Mouse (Mus musculus) forebrain, embryonic 11.5 days (tissue): ENCODE measurements around the gene Rplp2. TPM values are rescaled to one million over a fixed set of nuclear protein-coding genes. Genes with fewer than 3 reads are reported as not detected.
"Not testable (repeated sequence)": the region's sequence is repeated elsewhere in the genome, so short reads cannot be mapped to it uniquely, and the experiment has no call there.

ENCODE experiments used
- ATAC-seq: fragments of 200-750 bp; cut with Nextera tagmentation; replicated peaks from 2 replicates; pipeline ENCODE4 v1.8.0; 2017; ENCODE audit warnings: moderate TSS enrichment; ENCODE audit not compliant: low FRiP score
- DNase-seq: peaks from one replicate; pipeline ENCODE4 v3.0.0-alpha.2; 2017; ENCODE audit warnings: low spot score
- H3K27ac ChIP-seq: fragments of 300-500 bp; sonication (generic); 2 replicates; pipeline ENCODE4 v1.5.1; 2014; ENCODE audit warnings: low read depth, low read length
- H3K27me3 ChIP-seq: fragments of 300-500 bp; sonication (generic); 2 replicates; pipeline ENCODE4 v1.6.1; 2014; ENCODE audit warnings: mild to moderate bottlenecking, low read length, mixed read lengths; ENCODE audit not compliant: control insufficient read depth, insufficient read depth
- H3K36me3 ChIP-seq: fragments of 300-500 bp; sonication (generic); 2 replicates; pipeline ENCODE4 v1.6.1; 2014; ENCODE audit warnings: mild to moderate bottlenecking, low read length, moderate library complexity, mixed read lengths; ENCODE audit not compliant: control insufficient read depth, insufficient read depth
- H3K4me1 ChIP-seq: fragments of 300-500 bp; sonication (generic); replicated peaks from 2 replicates; pipeline ENCODE4 v1.6.1; 2014; ENCODE audit warnings: low read length, mixed read lengths; ENCODE audit not compliant: control insufficient read depth, insufficient read depth
- H3K4me2 ChIP-seq: fragments of 300-500 bp; sonication (generic); 2 replicates; pipeline ENCODE4 v1.6.1; 2014; ENCODE audit warnings: low read depth, mild to moderate bottlenecking, low read length, moderate library complexity, mixed read lengths; ENCODE audit not compliant: severe bottlenecking
- H3K4me3 ChIP-seq: fragments of 300-500 bp; sonication (generic); 2 replicates; pipeline ENCODE4 v1.5.1; 2014; ENCODE audit warnings: low read depth, low read length
- H3K9ac ChIP-seq: fragments of 300-500 bp; sonication (generic); 2 replicates; pipeline ENCODE4 v1.6.1; 2014; ENCODE audit warnings: low read length
- H3K9me3 ChIP-seq: fragments of 300-500 bp; sonication (generic); 2 replicates; pipeline ENCODE4 v1.6.1; 2016; ENCODE audit warnings: low read length, mixed read lengths; ENCODE audit not compliant: control insufficient read depth
- WGBS: fragments of 180-500 bp; shearing (Covaris S2); extraction: QIAGEN DNeasy Blood & Tissue Kit; methylation state at CpG from one replicate; pipeline ENCODE4 v1.1.7; 2014; 5-methylcytosine and 5-hydroxymethylcytosine counted together
- polyA plus RNA-seq: library from polyadenylated mRNA; unstranded; fragments of >200 nt; fragmentation: Nextera tagmentation; extraction: Ambion mirVana; gene quantifications from 2 replicates; pipeline ENCODE4 v1.2.1, GENCODE M21; 2014

Gene Rplp2
- polyA plus RNA-seq, 1 experiment from 2014 or later: 968 TPM

- WGBS: 95% methylated on average over 10 of the region's 10 CpGs
- Histone ChIP-seq H3K4me3 (no peak overlapping the region), H3K4me2 (no peak overlapping the region), H3K27ac (no peak overlapping the region), H3K4me1 (peaks cover 35% of the 10 kb centered on the region), H3K9ac (no peak overlapping the region), H3K27me3 (no peaks in the 10 kb centered on the region; the same call in 1 of the 2 replicates), H3K36me3 (peaks cover 2% of the 10 kb centered on the region; the same call in 1 of the 2 replicates), H3K9me3 (no peaks in the 10 kb centered on the region)
- ATAC-seq (no peak), DNase-seq (no peak)
These were observed 8.0 kb upstream of the Rplp2 start for GRCm38 (mm10) chr7:141439140-141439679.

DNA sequence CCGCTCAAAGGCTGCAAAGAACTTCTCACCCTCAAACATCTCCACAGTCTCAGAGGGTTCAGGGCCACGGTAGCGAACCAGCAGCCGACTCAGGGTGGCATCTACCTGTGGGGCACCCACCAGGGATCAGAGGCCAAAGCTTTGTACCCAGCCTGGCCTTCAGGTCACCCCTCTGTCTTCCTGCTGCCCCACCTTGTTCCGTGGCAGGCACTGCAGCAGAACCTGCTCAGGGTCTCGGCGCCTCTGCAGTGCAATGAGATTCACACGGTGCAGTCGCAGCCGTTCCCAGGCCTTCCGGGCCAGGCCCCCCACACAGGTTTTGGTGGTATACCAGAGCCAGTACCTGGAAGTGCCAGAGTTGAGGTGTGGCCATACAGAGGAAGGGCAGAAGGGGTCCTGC is 7.4 kb upstream of the Rplp2 start:
- no peak overlapping the region for H3K27ac ChIP-seq
- DNase-seq: no peak
- no peak overlapping the region for H3K9ac ChIP-seq
- H3K27me3 ChIP-seq: no peaks in the 10 kb centered on the region; the same call in 1 of the 2 replicates
- H3K9me3 ChIP-seq: no peaks in the 10 kb centered on the region
- WGBS: 97% methylated on average over 11 of the region's 11 CpGs
- H3K36me3 ChIP-seq: peaks cover 2% of the 10 kb centered on the region; the same call in 1 of the 2 replicates
- peaks cover 29% of the 10 kb centered on the region for H3K4me1 ChIP-seq
- ATAC-seq: no peak
- H3K4me3 ChIP-seq: no peak overlapping the region
- no peak overlapping the region for H3K4me2 ChIP-seq

- Histone ChIP-seq H3K36me3 (peaks cover 2% of the 10 kb centered on the region; the same call in 1 of the 2 replicates), H3K9me3 (no peaks in the 10 kb centered on the region), H3K4me3 (no peak overlapping the region), H3K4me1 (peaks cover 23% of the 10 kb centered on the region), H3K9ac (no peak overlapping the region), H3K27ac (no peak overlapping the region), H3K4me2 (no peak overlapping the region), H3K27me3 (no peaks in the 10 kb centered on the region; the same call in 1 of the 2 replicates)
- ATAC-seq (no peak), DNase-seq (no peak)
- 42% methylated on average over 6 of the region's 6 CpGs for WGBS
These were observed 6.6 kb upstream of the Rplp2 start for GRCm38 (mm10) chr7:141440613-141441012.

DNA sequence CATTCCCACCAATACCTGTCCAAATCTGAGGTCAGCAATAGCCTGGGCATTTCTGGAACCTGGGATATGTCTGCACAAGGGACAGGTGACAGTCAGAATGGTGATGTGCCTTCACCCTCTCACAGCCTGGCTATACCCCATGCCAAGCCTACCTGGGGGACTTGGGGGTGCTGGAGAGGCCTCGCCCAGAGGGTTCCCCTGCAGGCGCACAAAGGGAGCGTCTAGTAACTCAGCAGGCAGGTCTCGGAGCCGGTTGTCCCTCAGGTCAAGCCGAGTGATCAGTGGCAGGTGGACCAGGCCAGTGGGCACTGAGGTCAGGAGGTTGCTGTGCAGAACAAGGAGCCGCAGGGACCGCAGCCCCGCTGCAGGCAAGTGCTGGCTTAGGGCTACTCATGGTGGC is 5.7 kb upstream of the Rplp2 start:
- WGBS: 96% methylated on average over 9 of the region's 9 CpGs
- no peak overlapping the region for H3K4me2 ChIP-seq
- H3K4me1 ChIP-seq: peaks cover 21% of the 10 kb centered on the region
- DNase-seq (peak; percentile 51), ATAC-seq (no peak)
- H3K27ac ChIP-seq: no peak overlapping the region
- no peak overlapping the region for H3K4me3 ChIP-seq
- H3K9ac ChIP-seq: no peak overlapping the region; the same call in 1 of the 2 replicates
- H3K27me3 ChIP-seq: no peaks in the 10 kb centered on the region; the same call in 1 of the 2 replicates
- peaks cover 2% of the 10 kb centered on the region; the same call in 1 of the 2 replicates for H3K36me3 ChIP-seq
- H3K9me3 ChIP-seq: no peaks in the 10 kb centered on the region

DNA sequence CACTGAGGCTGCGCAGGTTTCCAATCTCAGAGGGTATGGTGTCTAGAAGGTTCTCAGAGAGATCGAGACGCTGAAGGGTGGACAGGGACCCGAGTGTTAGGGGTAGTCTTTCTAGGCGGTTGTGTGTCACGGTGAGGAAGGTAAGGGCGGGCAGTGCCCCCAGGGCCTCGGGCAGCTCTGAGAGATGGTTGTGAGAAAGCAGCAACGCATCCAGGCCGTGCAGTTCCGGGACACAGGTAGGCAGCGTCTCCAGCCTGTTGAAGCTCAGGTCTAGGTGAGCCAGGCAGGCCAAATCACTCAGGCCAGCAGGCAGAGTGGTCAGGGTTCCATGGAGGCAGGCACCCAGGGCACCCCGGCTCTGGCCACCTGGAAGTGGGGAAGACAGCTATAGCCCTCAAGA is 5.0 kb upstream of the Rplp2 start:
- ATAC-seq (no peak), DNase-seq (no peak)
- Histone ChIP-seq H3K9me3 (no peaks in the 10 kb centered on the region), H3K4me3 (peak overlapping the region; percentile 40), H3K27ac (no peak overlapping the region), H3K9ac (peak overlapping the region; percentile 71), H3K4me2 (peak overlapping the region; percentile 80), H3K4me1 (peaks cover 15% of the 10 kb centered on the region), H3K27me3 (no peaks in the 10 kb centered on the region; the same call in 1 of the 2 replicates), H3K36me3 (peaks cover 2% of the 10 kb centered on the region; the same call in 1 of the 2 replicates)
- WGBS: 93% methylated on average over 13 of the region's 13 CpGs

- Histone ChIP-seq H3K9me3 (no peaks in the 10 kb centered on the region), H3K9ac (peak overlapping the region; percentile 71), H3K27me3 (no peaks in the 10 kb centered on the region; the same call in 1 of the 2 replicates), H3K36me3 (peaks cover 2% of the 10 kb centered on the region; the same call in 1 of the 2 replicates), H3K4me2 (peak overlapping the region; percentile 80), H3K4me1 (peaks cover 13% of the 10 kb centered on the region), H3K4me3 (peak overlapping the region; percentile 40), H3K27ac (peak overlapping the region; percentile 37; the same call in 1 of the 2 replicates)
- DNase-seq: peak; percentile 72
- ATAC-seq: 0 out of 2 replicates have a peak, but pooled peaks have one; percentile 3
- 36% methylated on average over 12 of the region's 12 CpGs for WGBS
These were observed 3.9 kb upstream of the Rplp2 start for GRCm38 (mm10) chr7:141443081-141443821.

- H3K4me2 ChIP-seq: peak within 1 kb of the TSS; percentile 80
- H3K4me1 ChIP-seq: peaks cover 15% of the 10 kb centered on the region
- no peaks in the 10 kb centered on the region; the same call in 1 of the 2 replicates for H3K36me3 ChIP-seq
- no peaks in the 10 kb centered on the region; the same call in 1 of the 2 replicates for H3K27me3 ChIP-seq
- H3K9ac ChIP-seq: peak within 1 kb of the TSS; percentile 71
- under 1% methylated on average over 25 of the region's 25 CpGs for WGBS
- H3K27ac ChIP-seq: peak within 1 kb of the TSS; percentile 37; the same call in 1 of the 2 replicates
- H3K4me3 ChIP-seq: peak within 1 kb of the TSS; percentile 40
- ATAC-seq: peak; percentile 44
- no peaks in the 10 kb centered on the region for H3K9me3 ChIP-seq
- DNase-seq: peak; percentile 87
These were observed 3.3 kb upstream of the Rplp2 start, which contains the start of gene Pidd1 for GRCm38 (mm10) chr7:141443828-141444237. Gene Pidd1, minus strand, starts transcription at chr7:141444025.

- H3K4me2 ChIP-seq: peak overlapping the region; percentile 75; the same call in 1 of the 2 replicates
- not testable (repeated sequence) for H3K36me3 ChIP-seq, H3K9me3 ChIP-seq, H3K9ac ChIP-seq, H3K27me3 ChIP-seq, DNase-seq, H3K27ac ChIP-seq, ATAC-seq
- peaks cover 15% of the 10 kb centered on the region for H3K4me1 ChIP-seq
- WGBS: 89% methylated on average over 3 of the region's 3 CpGs
- H3K4me3 ChIP-seq: 0 out of 2 replicates have a peak overlapping the region, but pooled peaks have one; percentile 77
These were observed 796 bp upstream of the Rplp2 start for GRCm38 (mm10) chr7:141446374-141446773.
